Mouse (Mus musculus) T-helper 2 cell (primary cell): ENCODE results near the gene D930020B18Rik.

Source experiments
- in situ Hi-C: fragments of 300-600 bp; cut with MboI, MseI; formaldehyde crosslinking; loops from one replicate; pipeline ENCODE4 v1.15.1; 2025; ENCODE audit warnings: high pct_unique_total_duplicates

Gene D930020B18Rik

GRCm38 (mm10) chr10:121701296-121702248 lies 60.2 kb downstream of the D930020B18Rik start:
- in situ Hi-C loops = no loop called here

- in situ Hi-C loops = no loop called here
Observed at GRCm38 (mm10) chr10:121703619-121704018, 62.2 kb downstream of the D930020B18Rik start.

DNA sequence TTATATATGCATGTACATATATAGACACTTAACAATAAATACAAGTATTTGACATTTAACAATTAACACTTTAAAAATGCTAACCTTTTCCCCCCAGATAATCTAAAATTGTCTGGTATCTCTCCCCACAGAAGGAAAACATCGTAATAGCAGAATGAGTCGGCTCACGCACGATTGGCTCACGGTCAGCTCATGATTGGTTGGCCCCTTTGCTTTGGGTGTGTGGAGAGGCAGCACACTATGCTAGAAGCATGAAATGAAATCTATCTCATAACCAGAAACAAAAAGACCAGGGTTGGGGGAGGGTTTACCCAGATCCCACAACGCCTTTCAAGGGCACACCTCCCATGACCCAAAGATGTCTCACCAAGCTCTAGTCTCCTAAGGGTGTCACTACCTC lies 63.5 kb downstream of the D930020B18Rik start:
- in situ Hi-C loops = no loop called here

GRCm38 (mm10) chr10:121705399-121706163 lies 64.2 kb downstream of the D930020B18Rik start:
- in situ Hi-C loops = no loop called here

GRCm38 (mm10) chr10:121716862-121717261 lies 75.5 kb downstream of the D930020B18Rik start:
- in situ Hi-C loops = no loop called here

GRCm38 (mm10) chr10:121718896-121719585 lies 77.7 kb downstream of the D930020B18Rik start:
- in situ Hi-C loops = no loop called here

DNA sequence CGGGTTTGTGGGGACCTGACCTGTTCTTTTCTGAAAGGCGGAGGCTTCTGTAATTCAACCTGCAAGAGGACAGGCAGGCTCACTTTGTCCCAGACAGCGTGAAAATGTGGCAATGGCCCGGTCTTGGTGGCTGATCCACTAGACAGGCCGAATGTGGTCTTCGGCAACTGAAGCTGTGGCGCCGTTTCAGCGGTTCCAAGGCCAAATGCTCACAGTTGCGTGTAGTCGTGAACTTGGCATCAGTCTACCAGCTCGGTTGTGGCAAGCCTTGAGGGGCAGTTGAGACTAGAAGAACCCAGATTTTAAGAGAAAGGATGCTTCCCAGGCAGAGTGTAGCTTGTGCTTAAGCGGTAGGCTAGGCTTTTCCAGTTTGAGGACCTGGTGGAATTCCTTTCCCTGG lies 79.3 kb downstream of the D930020B18Rik start:
- in situ Hi-C loops = no loop called here

- in situ Hi-C loops = no loop called here
Observed at GRCm38 (mm10) chr10:121726505-121726904, 85.1 kb downstream of the D930020B18Rik start.

DNA sequence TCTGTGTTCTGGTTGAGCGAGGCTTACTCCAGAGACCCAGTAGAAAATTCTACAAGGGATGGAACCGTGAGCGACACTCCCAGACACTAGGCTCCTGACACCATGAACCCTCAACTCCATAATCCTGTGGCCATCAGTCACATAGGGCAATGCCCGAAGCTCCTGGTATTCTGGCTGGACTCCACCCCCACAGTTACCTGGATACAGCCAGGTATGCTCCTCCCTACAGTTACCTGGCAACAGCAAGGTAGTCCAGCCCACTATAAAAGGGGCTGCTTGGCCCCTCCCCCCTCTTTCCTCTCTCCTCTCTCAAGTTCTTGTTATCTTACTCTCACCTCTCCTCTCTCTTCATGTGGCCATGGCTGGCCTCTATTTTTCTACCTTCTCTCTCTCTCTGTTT lies 85.8 kb downstream of the D930020B18Rik start:
- in situ Hi-C loops = no loop called here

GRCm38 (mm10) chr10:121728226-121728625 lies 86.8 kb downstream of the D930020B18Rik start:
- in situ Hi-C loops = no loop called here

- in situ Hi-C loops = loop anchor here (5.0 kb wide), 1 partner anchor 84 kb away; no protein-coding TSS in a partner anchor
Observed at GRCm38 (mm10) chr10:121731048-121731725, 89.8 kb downstream of the D930020B18Rik start.

DNA sequence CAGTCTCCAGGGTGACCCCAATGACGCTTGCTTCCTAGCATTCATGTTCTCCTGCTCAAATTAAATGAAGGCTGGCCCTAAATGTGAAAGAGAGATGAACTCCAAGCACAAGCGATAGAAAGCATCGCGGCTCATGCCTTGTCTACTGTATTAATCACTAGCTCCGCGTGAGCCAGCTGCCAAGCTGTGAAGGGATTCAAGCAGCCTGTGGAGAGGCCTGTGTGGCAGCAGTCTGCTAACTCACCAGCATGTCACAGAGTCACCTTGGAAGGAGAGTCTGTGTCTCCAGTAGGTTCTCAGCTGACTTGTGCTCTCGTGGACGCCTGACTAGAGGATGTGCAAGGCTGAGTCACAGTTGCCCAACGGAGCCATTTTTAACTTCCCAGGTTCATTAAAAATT lies 91.2 kb downstream of the D930020B18Rik start:
- in situ Hi-C loops = loop anchor here (5.0 kb wide), 1 partner anchor 85 kb away; no protein-coding TSS in a partner anchor

GRCm38 (mm10) chr10:121737256-121737655 lies 95.9 kb downstream of the D930020B18Rik start:
- in situ Hi-C loops = no loop called here

GRCm38 (mm10) chr10:121739548-121740505 lies 98.4 kb downstream of the D930020B18Rik start, which contains the start of gene BC048403:
TSS of gene BC048403 (plus strand) at chr10:121739937.
- in situ Hi-C loops = no loop called here

DNA sequence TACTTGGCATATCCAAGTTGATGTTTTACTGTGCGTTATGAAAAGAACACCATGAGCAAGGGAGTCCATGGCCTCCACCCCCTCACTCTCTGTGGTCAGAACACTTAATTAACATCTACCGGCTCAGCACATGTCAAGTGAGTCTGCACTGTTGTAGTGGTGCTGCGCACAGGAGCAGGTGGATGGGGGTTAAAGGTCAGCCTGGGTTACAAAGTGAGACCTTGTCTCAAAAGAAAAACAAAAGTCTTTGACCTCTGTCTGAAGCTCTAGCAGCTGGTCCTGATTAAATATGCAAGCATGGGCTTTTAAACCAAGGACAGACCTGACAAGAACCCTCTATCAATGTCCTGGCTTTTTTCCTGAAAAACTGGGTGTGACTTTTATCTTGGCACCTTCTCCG lies 100.9 kb downstream of the D930020B18Rik start:
- in situ Hi-C loops = no loop called here
